Mouse (Mus musculus): ENCODE results near the gene Prkcsh.

- no peak for TF ChIP-seq EP300 (IDR thresholded peaks at IDR 0.05; ENCODE audit: low read depth in 1 of 2, low read length in 2 of 2)
- no peak for TF ChIP-seq MAX (IDR thresholded peaks at IDR 0.05; ENCODE audit: low read length)
- TF ChIP-seq POLR2A (IDR thresholded peaks at IDR 0.05; ENCODE audit: control insufficient read depth in 1 of 2, insufficient read depth in 1 of 2, low read depth in 1 of 2, low read length in 2 of 2, poor library complexity in 1 of 2): no peak
- no peak for TF ChIP-seq CTCF (IDR thresholded peaks at IDR 0.05 in 2 of 3, conservative IDR thresholded peaks at IDR 0.05 in 1 of 3; ENCODE audit: control insufficient read depth in 1 of 3, insufficient read depth in 1 of 3, low read depth in 2 of 3, low read length in 3 of 3, poor library complexity in 1 of 3, severe bottlenecking in 1 of 3)
- no peak for TF ChIP-seq CHD2 (IDR thresholded peaks at IDR 0.05; ENCODE audit: low read length)
- TF ChIP-seq ELF1 (IDR thresholded peaks at IDR 0.05; ENCODE audit: low read depth, low read length): no peak
- no peak for TF ChIP-seq USF1 (IDR thresholded peaks at IDR 0.05; ENCODE audit: low read depth, low read length)
- TF ChIP-seq TAL1 (IDR thresholded peaks at IDR 0.05; ENCODE audit: low read length): no peak
- no peak for TF ChIP-seq RCOR1 (IDR thresholded peaks at IDR 0.05; ENCODE audit: low read depth, low read length)
- no peak for TF ChIP-seq UBTF (IDR thresholded peaks at IDR 0.05; ENCODE audit: borderline replicate concordance, insufficient read depth, low read depth, low read length)
- no peak for TF ChIP-seq NRF1 (IDR thresholded peaks at IDR 0.05; ENCODE audit: insufficient read depth, low read depth, low read length, poor library complexity, severe bottlenecking)
- no peak for TF ChIP-seq RAD21 (IDR thresholded peaks at IDR 0.05; ENCODE audit: low read depth, low read length)
- no peak for TF ChIP-seq ETS1 (IDR thresholded peaks at IDR 0.05; ENCODE audit: low read depth, low read length)
- no peak for TF ChIP-seq HCFC1 (IDR thresholded peaks at IDR 0.05; ENCODE audit: low read depth, low read length)
Measured at GRCm38 (mm10) chr9:22054411-22055076, 51.9 kb downstream of the Prkcsh start.

All from MEL (cell line).